Mouse (Mus musculus): Measurements from ENCODE around the gene Ccdc15. TPM values are rescaled to one million over a fixed set of nuclear protein-coding genes. Genes with fewer than 3 reads are reported as not detected.

Ccdc15 gene
- 35.5 TPM for polyA plus RNA-seq (2014; fragmentation: Illumina TruSeq; extraction: RNeasy Lipid Tissue Mini Kit (QIAGEN cat#74804); ENCODE audit: low read depth, low replicate concordance)

GRCm38 (mm10) chr9:37347988-37348642, at the start of gene Ccdc15:
Gene Ccdc15, minus strand, starts transcription at chr9:37348432.

GRCm38 (mm10) chr9:37367301-37368080, 19.3 kb upstream of the Ccdc15 start, which contains the start of gene Hepacam:
Gene Hepacam, plus strand, starts transcription at chr9:37367351.

GRCm38 (mm10) chr9:37255149-37255888, 92.9 kb downstream of the Ccdc15 start, which contains the start of gene Slc37a2:
Gene Slc37a2, minus strand, starts transcription at chr9:37255738.

Other genes starting within 250 kb of the Ccdc15 start
- gene Pknox2, start 201.0 kb downstream of the Ccdc15 start, polyA plus RNA-seq (2014; fragmentation: Illumina TruSeq; extraction: RNeasy Lipid Tissue Mini Kit (QIAGEN cat#74804); ENCODE audit: low read depth, low replicate concordance), result 24.7 TPM
- gene Tmem218, start 140.2 kb downstream of the Ccdc15 start, polyA plus RNA-seq (2014; fragmentation: Illumina TruSeq; extraction: RNeasy Lipid Tissue Mini Kit (QIAGEN cat#74804); ENCODE audit: low read depth, low replicate concordance), result 8.6 TPM
- gene Slc37a2, start 92.7 kb downstream of the Ccdc15 start, polyA plus RNA-seq (2014; fragmentation: Illumina TruSeq; extraction: RNeasy Lipid Tissue Mini Kit (QIAGEN cat#74804); ENCODE audit: low read depth, low replicate concordance), result 3.3 TPM
- 5.7 TPM for gene Hepacam, start 18.9 kb upstream of the Ccdc15 start, polyA plus RNA-seq (2014; fragmentation: Illumina TruSeq; extraction: RNeasy Lipid Tissue Mini Kit (QIAGEN cat#74804); ENCODE audit: low read depth, low replicate concordance)
- 0.11 TPM for gene Robo4, start 53.5 kb upstream of the Ccdc15 start, polyA plus RNA-seq (2014; fragmentation: Illumina TruSeq; extraction: RNeasy Lipid Tissue Mini Kit (QIAGEN cat#74804); ENCODE audit: low read depth, low replicate concordance)
- not detected for gene Robo3, start 84.8 kb upstream of the Ccdc15 start, polyA plus RNA-seq (2014; fragmentation: Illumina TruSeq; extraction: RNeasy Lipid Tissue Mini Kit (QIAGEN cat#74804); ENCODE audit: low read depth, low replicate concordance)
- 34.6 TPM for gene Msantd2, start 140.9 kb upstream of the Ccdc15 start, polyA plus RNA-seq (2014; fragmentation: Illumina TruSeq; extraction: RNeasy Lipid Tissue Mini Kit (QIAGEN cat#74804); ENCODE audit: low read depth, low replicate concordance)
- 2.3 TPM for gene Esam, start 179.6 kb upstream of the Ccdc15 start, polyA plus RNA-seq (2014; fragmentation: Illumina TruSeq; extraction: RNeasy Lipid Tissue Mini Kit (QIAGEN cat#74804); ENCODE audit: low read depth, low replicate concordance)
- gene Vsig2, start 190.8 kb upstream of the Ccdc15 start, polyA plus RNA-seq (2014; fragmentation: Illumina TruSeq; extraction: RNeasy Lipid Tissue Mini Kit (QIAGEN cat#74804); ENCODE audit: low read depth, low replicate concordance), result not detected
- gene Nrgn, start 204.5 kb upstream of the Ccdc15 start, polyA plus RNA-seq (2014; fragmentation: Illumina TruSeq; extraction: RNeasy Lipid Tissue Mini Kit (QIAGEN cat#74804); ENCODE audit: low read depth, low replicate concordance), result 0.20 TPM
- 14.4 TPM for gene Siae, start 207.3 kb upstream of the Ccdc15 start, polyA plus RNA-seq (2014; fragmentation: Illumina TruSeq; extraction: RNeasy Lipid Tissue Mini Kit (QIAGEN cat#74804); ENCODE audit: low read depth, low replicate concordance)

All from testis, adult 10 weeks (tissue).